Mouse (Mus musculus) ES-E14 (cell line): ENCODE data around the gene Npy.

Source experiments
- CHD2 ChIP-seq: IDR thresholded peaks from 2 replicates; pipeline ENCODE4 v1.6.1; 2014; ENCODE audit warnings: mild to moderate bottlenecking, low read depth, low read length, inconsistent platforms
- HCFC1 ChIP-seq: IDR thresholded peaks from 2 replicates; pipeline ENCODE4 v1.6.1; 2012; ENCODE audit warnings: low read length, inconsistent platforms, borderline replicate concordance; ENCODE audit not compliant: insufficient read depth
- MAFK ChIP-seq: IDR thresholded peaks from 2 replicates; pipeline ENCODE4 v1.6.1; 2014; ENCODE audit warnings: mild to moderate bottlenecking, low read depth, low read length, inconsistent platforms; ENCODE audit not compliant: insufficient read depth
- ZC3H11A ChIP-seq: IDR thresholded peaks from 2 replicates; pipeline ENCODE4 v1.6.1; 2012; ENCODE audit warnings: low read depth, mild to moderate bottlenecking, inconsistent platforms, low read length, borderline replicate concordance
- ZNF384 ChIP-seq: IDR thresholded peaks from 2 replicates; pipeline ENCODE4 v1.6.1; 2012; ENCODE audit warnings: low read depth, low read length, inconsistent platforms

- TF ChIP-seq MAFK (no peak), HCFC1 (no peak), CHD2 (no peak), ZNF384 (no peak), ZC3H11A (no peak)
Observed at GRCm38 (mm10) chr6:49875160-49875559, 52.6 kb downstream of the Npy start.
